Mouse (Mus musculus) hindlimb bud, embryonic 11.5 days (tissue): Measurements from ENCODE around the gene Hoxa4.

Source experiments
- DNase-seq: peaks from one replicate; pipeline ENCODE4 v3.0.0-alpha.2; 2012; ENCODE audit warnings: low read depth, low spot score; ENCODE audit errors: extremely low spot score

Hoxa4 gene

DNA sequence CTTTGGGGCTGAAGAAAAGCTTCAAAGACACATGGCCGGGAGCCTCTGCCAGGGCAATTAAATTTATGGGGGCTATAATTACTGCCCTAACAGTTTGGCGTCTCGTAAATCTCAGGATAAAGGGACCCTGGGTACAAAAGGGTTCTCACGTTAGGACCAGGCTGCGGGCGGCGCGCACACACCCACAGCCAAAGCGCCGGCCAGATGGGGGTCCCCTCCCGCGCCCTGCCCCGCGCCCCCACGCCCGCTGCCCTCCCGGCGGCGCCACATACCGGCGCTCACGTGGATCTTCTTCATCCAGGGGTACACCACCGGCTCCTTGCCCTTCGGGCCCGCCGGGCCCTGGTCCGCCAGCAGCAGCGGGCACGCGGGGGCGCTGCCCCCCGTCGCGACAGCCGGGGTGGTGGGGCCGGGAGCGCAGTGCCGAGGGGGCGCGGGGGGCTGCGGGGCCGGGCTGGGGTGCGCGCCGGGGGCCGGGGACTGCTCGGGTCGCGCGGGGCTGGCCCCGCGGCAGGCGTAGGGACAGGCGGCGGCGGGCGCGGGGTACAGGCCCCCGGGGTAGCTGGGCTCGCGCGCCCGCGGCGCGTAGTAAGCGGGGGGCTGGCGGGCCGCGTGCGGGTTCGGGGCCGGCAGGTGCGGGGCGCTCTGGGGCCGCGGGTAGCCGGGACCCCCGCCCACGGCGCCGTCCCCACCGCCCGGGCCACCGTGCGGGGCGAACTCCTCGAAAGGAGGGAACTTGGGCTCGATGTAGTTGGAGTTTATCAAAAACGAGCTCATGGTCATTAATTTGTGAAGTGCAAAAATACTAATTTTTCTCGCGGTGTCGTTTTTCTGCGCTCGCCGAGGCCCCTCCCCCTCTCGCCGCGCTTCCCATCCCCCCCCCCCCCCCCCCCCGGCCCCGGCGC lies at the start of gene Hoxa4:
Gene Hoxa4, minus strand, starts transcription at position 848 of the 905 bp plus-strand sequence.
- no peak for DNase-seq

DNA sequence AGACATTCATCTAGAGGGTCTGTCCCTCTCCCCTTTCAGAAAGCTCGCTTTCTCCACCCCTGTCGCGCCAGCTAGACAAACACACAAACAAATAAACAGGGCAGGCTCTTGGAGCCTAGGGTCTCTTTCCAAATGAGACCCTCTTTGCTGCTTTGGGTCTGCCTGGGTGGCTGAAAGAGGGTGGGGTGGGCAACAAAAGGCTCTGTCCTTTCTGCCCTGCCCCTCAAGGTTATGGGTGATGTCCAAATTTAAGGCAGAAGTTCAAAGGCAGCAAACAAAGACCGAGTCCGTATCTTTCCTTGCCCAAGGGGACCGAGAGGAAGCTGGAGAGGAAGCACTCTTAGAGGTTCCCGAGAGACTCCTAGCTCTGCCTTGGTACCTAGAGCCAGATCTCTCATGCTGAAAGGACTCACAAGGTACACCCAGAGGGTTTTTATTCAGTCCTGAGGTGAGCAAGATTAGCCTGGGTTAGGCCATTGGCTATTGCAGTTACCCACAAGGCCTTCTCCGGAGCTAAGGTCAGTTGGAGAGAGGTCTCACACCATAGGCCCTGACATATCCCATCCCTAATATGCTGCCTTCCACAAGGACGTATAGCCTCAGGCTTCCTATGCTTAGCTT lies 49.6 kb upstream of the Hoxa4 start:
- no peak for DNase-seq

DNA sequence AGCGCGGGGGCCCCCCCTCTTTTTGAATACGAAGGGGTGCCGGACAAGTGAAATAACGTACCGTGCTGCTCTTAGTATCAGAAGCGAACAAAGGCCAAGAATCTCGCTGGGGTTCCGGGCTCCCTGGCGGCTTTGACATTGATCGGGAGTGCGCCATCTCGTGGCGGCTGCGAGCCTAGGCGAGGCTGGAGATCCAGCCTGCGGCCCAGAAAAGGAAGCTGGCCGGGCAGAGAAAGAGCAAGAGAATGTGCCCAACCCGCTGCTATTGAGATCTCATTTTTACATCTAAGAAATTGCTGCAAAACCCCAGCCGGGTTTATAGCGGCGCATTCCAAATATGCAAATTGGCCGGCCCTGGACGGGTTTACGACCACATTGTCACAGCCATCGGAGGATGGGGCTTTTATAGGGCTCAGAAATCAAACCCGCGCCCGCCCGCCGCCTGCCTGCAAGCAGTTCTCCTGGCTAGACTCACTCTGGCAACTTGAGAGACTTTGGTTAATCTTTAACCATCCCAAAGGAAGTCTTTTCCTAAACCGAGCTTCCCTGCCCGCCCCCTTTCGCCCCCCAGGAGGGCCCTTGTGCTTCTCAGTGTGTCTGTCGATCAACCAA lies 48.9 kb upstream of the Hoxa4 start, which contains the start of gene Hoxa10:
Gene Hoxa10, minus strand, starts transcription at position 466 of the 612 bp plus-strand sequence.
- DNase-seq = no peak

DNA sequence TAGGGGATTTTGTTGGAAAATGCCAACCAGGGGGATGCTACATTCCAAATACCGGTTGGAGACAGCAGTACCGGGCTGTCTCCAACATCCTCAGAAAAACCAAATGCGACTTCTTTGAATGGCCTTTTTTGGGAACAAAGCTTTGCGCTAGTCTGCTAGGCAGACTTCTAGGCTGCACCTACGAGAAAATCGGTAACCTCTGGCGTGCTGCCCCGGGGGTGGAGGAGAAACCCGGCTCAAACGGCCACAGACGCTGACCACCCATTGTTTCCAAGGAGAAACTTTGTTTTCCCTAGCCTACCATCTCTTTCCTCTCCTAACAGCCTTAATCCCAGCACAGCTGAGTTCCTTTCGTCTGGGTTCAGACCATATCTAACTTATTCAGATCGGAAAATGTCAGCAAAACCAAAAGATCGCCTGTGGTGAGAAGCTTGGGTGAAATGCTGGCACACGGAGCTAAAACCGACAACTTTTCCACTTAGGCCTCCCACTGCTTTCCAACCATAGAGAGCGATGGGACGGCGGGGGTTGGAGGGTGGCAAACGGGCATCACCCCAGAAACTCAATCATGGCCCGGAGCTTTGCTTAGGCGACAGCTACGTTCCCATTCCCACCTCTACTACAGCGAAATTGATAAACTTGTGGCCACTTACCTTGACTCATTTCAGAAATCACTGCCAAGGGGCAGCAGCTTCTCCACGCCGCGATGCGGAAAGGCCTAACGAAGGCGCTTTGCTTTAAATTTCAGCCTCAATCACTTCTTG lies 48.3 kb upstream of the Hoxa4 start:
- no peak for DNase-seq

- DNase-seq = no peak
These were observed 47.4 kb upstream of the Hoxa4 start for GRCm38 (mm10) chr6:52238976-52239375.

- no peak for DNase-seq
These were observed 46.6 kb upstream of the Hoxa4 start for GRCm38 (mm10) chr6:52238155-52238545.

GRCm38 (mm10) chr6:52237346-52238154 lies 46.0 kb upstream of the Hoxa4 start:
- no peak for DNase-seq

DNA sequence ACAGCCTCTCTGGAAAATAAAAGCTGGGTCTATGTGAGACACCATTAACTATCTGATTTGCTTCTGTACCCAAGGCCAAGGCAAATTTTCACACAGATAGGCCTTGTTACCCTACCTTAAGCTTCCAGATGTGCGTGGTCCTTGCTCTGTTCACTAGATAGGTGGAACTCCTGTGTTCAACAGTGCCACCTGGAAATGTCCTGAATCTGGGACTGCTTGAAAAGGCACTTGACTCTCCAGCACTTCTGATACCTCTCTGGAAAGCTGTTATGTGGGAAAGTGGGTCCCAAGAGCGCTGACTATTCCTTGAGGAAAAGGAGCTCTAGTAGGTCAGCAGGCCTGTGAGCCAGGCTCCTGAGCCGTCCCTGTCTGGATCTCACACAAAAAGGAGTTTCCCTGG lies 45.3 kb upstream of the Hoxa4 start:
- no peak for DNase-seq

GRCm38 (mm10) chr6:52235866-52236265 lies 44.3 kb upstream of the Hoxa4 start:
- DNase-seq = no peak

GRCm38 (mm10) chr6:52235267-52235666 lies 43.7 kb upstream of the Hoxa4 start:
- DNase-seq = no peak

GRCm38 (mm10) chr6:52234428-52235140 lies 43.0 kb upstream of the Hoxa4 start:
- DNase-seq = no peak

DNA sequence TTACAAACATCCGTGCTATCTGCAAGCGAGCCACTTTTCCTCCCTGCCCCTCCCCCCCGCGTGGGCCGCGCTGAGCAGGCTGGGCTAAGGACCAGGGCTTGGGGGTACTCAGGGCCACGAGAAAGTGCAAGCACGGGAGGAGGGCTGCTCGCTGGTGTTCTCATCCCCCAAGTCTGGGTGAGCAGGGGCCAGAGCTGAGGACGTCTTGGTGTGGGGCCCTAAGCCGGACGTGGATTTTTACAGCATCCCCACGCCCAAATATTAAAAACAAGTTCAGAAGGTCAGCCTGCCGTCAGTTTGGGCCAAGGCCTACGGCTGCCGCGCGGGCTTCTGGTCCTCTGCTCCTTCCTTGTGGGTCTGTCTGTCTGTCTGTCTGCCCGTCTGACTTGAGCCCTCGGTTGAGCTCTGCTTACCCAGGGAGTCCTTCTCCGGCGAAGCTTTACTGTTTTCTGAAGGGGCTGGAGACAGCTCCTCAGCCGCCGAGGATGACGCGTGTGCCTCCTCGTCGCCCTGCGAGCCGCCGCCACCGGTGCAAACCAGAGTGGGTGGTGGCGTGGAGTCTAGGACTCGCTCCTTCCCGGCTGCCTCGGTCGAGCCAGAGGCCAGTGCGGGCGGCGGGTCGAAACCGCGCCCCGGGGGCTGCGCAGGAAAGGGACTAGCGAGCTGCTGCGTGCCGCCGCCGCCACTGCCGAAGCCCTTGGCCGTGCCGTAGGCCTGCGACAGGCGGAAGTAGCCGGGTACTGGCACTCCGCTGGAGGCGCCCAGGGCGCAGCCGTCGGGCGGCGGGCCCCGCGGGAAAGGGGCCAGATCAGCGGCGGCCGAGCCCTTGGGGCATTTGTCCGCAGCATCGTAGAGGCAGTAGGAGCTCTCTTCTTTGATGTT lies 42.2 kb upstream of the Hoxa4 start:
- no peak for DNase-seq

GRCm38 (mm10) chr6:52232984-52233545 lies 41.5 kb upstream of the Hoxa4 start:
- no peak for DNase-seq

GRCm38 (mm10) chr6:52232568-52232965 lies 41.0 kb upstream of the Hoxa4 start:
- DNase-seq = no peak

DNA sequence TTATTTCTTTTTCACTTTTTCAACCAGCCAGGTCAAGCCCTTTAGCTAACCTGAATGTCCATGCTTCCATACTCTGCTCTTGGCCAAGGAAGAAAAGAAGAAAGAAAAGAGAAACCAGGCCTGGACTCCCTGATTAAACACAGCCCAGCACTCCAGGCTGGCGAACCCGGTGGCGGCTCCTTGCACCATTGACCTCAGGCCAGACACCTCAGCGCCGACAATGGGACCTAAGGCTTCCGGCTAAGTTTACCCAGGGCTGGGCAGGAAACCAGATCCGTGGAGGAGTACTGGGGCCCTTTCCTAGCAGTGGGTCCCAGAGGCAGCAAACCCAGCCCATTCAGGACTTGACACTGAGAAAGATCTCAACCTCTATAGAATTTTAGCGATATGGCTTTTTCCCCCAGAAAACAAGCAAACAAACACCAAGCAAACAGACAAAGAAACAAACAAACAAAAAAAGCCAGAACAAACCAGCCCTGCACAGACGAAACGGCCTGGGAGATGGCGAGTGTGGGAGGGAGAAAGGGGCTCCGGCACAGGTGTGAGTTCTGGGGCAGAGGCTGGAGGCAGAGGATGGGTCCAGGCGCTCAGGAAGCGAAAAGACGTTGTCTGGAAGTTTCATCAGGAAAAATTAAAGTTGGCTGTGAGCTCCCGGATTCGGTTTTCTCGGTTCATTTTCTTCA lies 40.5 kb upstream of the Hoxa4 start:
- DNase-seq = no peak

DNA sequence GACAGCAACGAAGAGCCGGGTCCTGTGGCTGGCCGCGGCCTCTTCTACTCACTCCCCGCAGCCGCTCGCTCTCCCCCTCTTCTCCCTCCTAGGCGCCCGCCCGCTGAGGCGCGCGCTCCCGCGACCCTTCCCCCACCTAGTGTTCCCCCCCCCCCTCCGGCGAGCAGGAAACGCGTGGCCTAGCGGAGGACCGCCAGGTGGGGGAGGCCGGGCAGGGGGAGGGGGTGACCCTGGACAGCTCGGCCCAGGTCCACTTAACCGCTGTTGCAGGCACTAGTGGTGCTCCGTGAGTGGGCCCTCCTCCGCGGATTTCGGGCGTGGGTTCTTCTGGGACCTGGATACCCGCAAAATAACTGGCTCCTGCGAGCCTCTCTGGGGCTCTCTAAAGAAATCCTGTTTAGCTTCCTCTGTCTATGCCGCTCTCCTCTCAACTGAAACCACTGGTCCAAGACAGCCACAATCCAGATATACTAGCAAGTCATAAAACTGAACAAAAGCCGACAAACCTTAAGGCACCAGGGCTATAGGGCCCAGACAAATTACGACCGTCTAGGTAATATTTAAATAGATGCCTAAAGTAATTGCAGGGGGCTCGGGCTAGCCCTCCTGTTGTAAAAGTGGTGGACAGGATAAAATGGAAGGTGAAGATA lies 39.1 kb upstream of the Hoxa4 start, which contains the start of gene Hoxa9:
Gene Hoxa9, minus strand, starts transcription at position 574 of the 650 bp plus-strand sequence.
- no peak for DNase-seq
